Mouse (Mus musculus) midbrain, embryonic 11.5 days (tissue): Measurements from ENCODE around the gene Trpc3. TPM values are rescaled to one million over a fixed set of nuclear protein-coding genes. Genes with fewer than 3 reads are reported as not detected.

ENCODE experiments used
- polyA plus RNA-seq: library from polyadenylated mRNA; unstranded; fragments of >200 nt; fragmentation: Nextera tagmentation; extraction: Ambion mirVana; gene quantifications from 2 replicates; pipeline ENCODE4 v1.2.1, GENCODE M21; 2014

Gene Trpc3
- polyA plus RNA-seq, 1 experiment from 2014 or later: 4.5 TPM

Other genes starting within 250 kb of the Trpc3 start
- gene Anxa5, start 214.3 kb downstream of the Trpc3 start, polyA plus RNA-seq: 93.7 and 98.4 TPM in 2 replicates
- 0.40 TPM in 1 of 2 replicates, not detected in the other for gene 1810062G17Rik, start 214.2 kb downstream of the Trpc3 start, polyA plus RNA-seq
- gene Gm11549, start 168.4 kb downstream of the Trpc3 start, polyA plus RNA-seq: 1.3 TPM in 2 replicates
- 110 and 113 TPM in 2 replicates for gene Exosc9, start 137.6 kb downstream of the Trpc3 start, polyA plus RNA-seq
- 311 and 320 TPM in 2 replicates for gene Ccna2, start 118.0 kb downstream of the Trpc3 start, polyA plus RNA-seq
- 22.1 and 25.9 TPM in 2 replicates for gene Bbs7, start 76.7 kb downstream of the Trpc3 start, polyA plus RNA-seq
- gene 4932438A13Rik, start 172.9 kb upstream of the Trpc3 start, polyA plus RNA-seq: 42.0 and 47.8 TPM in 2 replicates